Mouse (Mus musculus): ENCODE results near the gene Parp3. TPM values are rescaled to one million over a fixed set of nuclear protein-coding genes. Genes with fewer than 3 reads are reported as not detected.

The Parp3 gene
- total and polyA plus RNA-seq, 3 experiments, result 2.2 to 5.0 TPM; not detected in 1

GRCm38 (mm10) chr9:106473081-106473752 lies 3.5 kb downstream of the Parp3 start:
- Histone ChIP-seq H3K9ac (ENCODE audit: control insufficient read depth, low read depth, low read length, poor library complexity, severe bottlenecking) (no peak overlapping the region), H3K36me3 (ENCODE audit: control insufficient read depth in 1 of 2, insufficient read depth in 2 of 2, low read length in 2 of 2) (peaks cover 0 to 2% of the 10 kb centered on the region in 2 experiments; a peak in 2 of 4 replicates), H3K4me3 (ENCODE audit: control insufficient read depth in 1 of 2, insufficient read depth in 1 of 2, low read depth in 2 of 2, low read length in 2 of 2) (no peak overlapping the region), H3K9me3 (replicated peaks; ENCODE audit: insufficient read depth, low read length) (no peaks in the 10 kb centered on the region), H3K4me1 (ENCODE audit: control insufficient read depth in 1 of 2, insufficient read depth in 2 of 2, low read length in 2 of 2) (peaks cover 0 to 14% of the 10 kb centered on the region in 2 experiments; a peak in 3 of 4 replicates), H3K27ac (ENCODE audit: control insufficient read depth, low read depth, low read length) (no peak overlapping the region), H3K27me3 (ENCODE audit: control insufficient read depth in 1 of 2, insufficient read depth in 2 of 2, low read length in 2 of 2) (no peaks in the 10 kb centered on the region), H3K79me2 (ENCODE audit: control insufficient read depth, insufficient read depth, low read length, poor library complexity) (peaks cover 11% of the 10 kb centered on the region)
- no peak for DNase-seq (ENCODE audit: low read depth, low spot score)
- no peak for TF ChIP-seq KAT2A (conservative IDR thresholded peaks at IDR 0.05; ENCODE audit: low read depth, low read length)
- TF ChIP-seq MAX (IDR thresholded peaks at IDR 0.05; ENCODE audit: low read length), result no peak
- TF ChIP-seq MEF2A (IDR thresholded peaks at IDR 0.05; ENCODE audit: extremely low read depth, insufficient replicate concordance, low read depth, low read length, poor library complexity, severe bottlenecking), result no peak
- TF ChIP-seq NELFE (IDR thresholded peaks at IDR 0.05; ENCODE audit: low read depth, low read length), result no peak
- TF ChIP-seq SMC3 (IDR thresholded peaks at IDR 0.05; ENCODE audit: low read depth, low read length), result no peak
- no peak for TF ChIP-seq MAFK (IDR thresholded peaks at IDR 0.05; ENCODE audit: borderline replicate concordance, low read depth, low read length)
- TF ChIP-seq RCOR1 (IDR thresholded peaks at IDR 0.05; ENCODE audit: low read depth, low read length), result no peak
- no peak for TF ChIP-seq SIN3A (IDR thresholded peaks at IDR 0.05; ENCODE audit: low read length)
- no peak for TF ChIP-seq BHLHE40 (IDR thresholded peaks at IDR 0.05; ENCODE audit: borderline replicate concordance, low read depth, low read length)
- TF ChIP-seq USF2 (IDR thresholded peaks at IDR 0.05; ENCODE audit: borderline replicate concordance in 1 of 2, insufficient read depth in 1 of 2, low read depth in 1 of 2, low read length in 2 of 2), result no peak
- no peak for TF ChIP-seq E2F4 (IDR thresholded peaks at IDR 0.05; ENCODE audit: borderline replicate concordance, low read depth, low read length)
- TF ChIP-seq ZNF384 (IDR thresholded peaks at IDR 0.05; ENCODE audit: low read depth, low read length), result no peak
- no peak for TF ChIP-seq TAL1 (IDR thresholded peaks at IDR 0.05; ENCODE audit: low read length)
- TF ChIP-seq ZC3H11A (IDR thresholded peaks at IDR 0.05; ENCODE audit: low read depth, low read length), result no peak
- TF ChIP-seq MYC (IDR thresholded peaks at IDR 0.05; ENCODE audit: low read depth, low read length), result no peak
- TF ChIP-seq JUND (IDR thresholded peaks at IDR 0.05; ENCODE audit: low read depth, low read length), result no peak
- TF ChIP-seq POLR2AphosphoS2 (IDR thresholded peaks at IDR 0.05; ENCODE audit: low read length), result no peak
- TF ChIP-seq ZMIZ1 (IDR thresholded peaks at IDR 0.05; ENCODE audit: low read depth, low read length), result no peak
- TF ChIP-seq RAD21 (IDR thresholded peaks at IDR 0.05; ENCODE audit: low read depth, low read length), result no peak

DNA sequence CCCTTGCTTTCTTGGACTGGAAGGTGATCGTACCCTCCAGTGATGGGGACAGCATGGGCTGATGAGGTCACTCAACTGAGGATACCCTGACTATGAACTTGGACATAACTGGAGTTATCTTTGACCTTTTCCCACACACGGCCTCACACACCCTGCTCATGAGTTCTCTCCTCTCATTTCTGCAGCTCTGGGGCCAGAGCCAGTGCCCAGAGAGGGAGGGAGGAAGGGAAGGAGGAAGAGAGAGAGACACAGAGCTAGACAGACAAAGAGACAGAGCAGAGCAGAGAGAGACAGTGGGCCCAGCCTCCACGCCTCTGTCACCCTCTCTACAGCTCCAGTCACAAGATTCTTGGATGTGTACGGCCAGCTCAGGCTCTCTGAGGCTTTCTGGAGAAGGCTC lies 4.4 kb downstream of the Parp3 start:
- TF ChIP-seq CHD1 (IDR thresholded peaks at IDR 0.05; ENCODE audit: low read depth, low read length) (no peak), NELFE (IDR thresholded peaks at IDR 0.05; ENCODE audit: low read depth, low read length) (no peak), BHLHE40 (IDR thresholded peaks at IDR 0.05; ENCODE audit: borderline replicate concordance, low read depth, low read length) (no peak), RAD21 (IDR thresholded peaks at IDR 0.05; ENCODE audit: low read depth, low read length) (no peak), POLR2A (IDR thresholded peaks at IDR 0.05; ENCODE audit: control insufficient read depth in 1 of 2, insufficient read depth in 1 of 2, low read depth in 1 of 2, low read length in 2 of 2, poor library complexity in 1 of 2) (no peak), MYB (IDR thresholded peaks at IDR 0.05; ENCODE audit: low read depth, low read length) (no peak), ZC3H11A (IDR thresholded peaks at IDR 0.05; ENCODE audit: low read depth, low read length) (no peak), SIN3A (IDR thresholded peaks at IDR 0.05; ENCODE audit: low read length) (no peak), GATA1 (IDR thresholded peaks at IDR 0.05; ENCODE audit: low read depth, low read length) (no peak), HCFC1 (IDR thresholded peaks at IDR 0.05; ENCODE audit: low read depth, low read length) (no peak)
- no peaks in the 10 kb centered on the region for H3K27me3 ChIP-seq (ENCODE audit: control insufficient read depth in 1 of 2, insufficient read depth in 2 of 2, low read length in 2 of 2)
- H3K9ac ChIP-seq (ENCODE audit: control insufficient read depth, low read depth, low read length, poor library complexity, severe bottlenecking), result no peak overlapping the region
- no peak overlapping the region for H3K27ac ChIP-seq (ENCODE audit: control insufficient read depth, low read depth, low read length)
- no peak for DNase-seq (ENCODE audit: low read depth, low spot score)
- no peak overlapping the region for H3K4me3 ChIP-seq (ENCODE audit: control insufficient read depth in 1 of 2, insufficient read depth in 1 of 2, low read depth in 2 of 2, low read length in 2 of 2)
- no peaks in the 10 kb centered on the region; a peak in 1 of 4 replicates for H3K36me3 ChIP-seq (ENCODE audit: control insufficient read depth in 1 of 2, insufficient read depth in 2 of 2, low read length in 2 of 2)
- peaks cover 2% of the 10 kb centered on the region for H3K79me2 ChIP-seq (ENCODE audit: control insufficient read depth, insufficient read depth, low read length, poor library complexity)
- H3K9me3 ChIP-seq (replicated peaks; ENCODE audit: insufficient read depth, low read length), result no peaks in the 10 kb centered on the region
- H3K4me1 ChIP-seq (ENCODE audit: control insufficient read depth in 1 of 2, insufficient read depth in 2 of 2, low read length in 2 of 2), result peaks cover 0 to 10% of the 10 kb centered on the region in 2 experiments; a peak in 3 of 4 replicates
